Mouse (Mus musculus) large intestine, adult 2 months (tissue): ENCODE measurements around the gene Catsperz. TPM values are rescaled to one million over a fixed set of nuclear protein-coding genes. Genes with fewer than 3 reads are reported as not detected.

Source experiments
- DNase-seq: peaks from one replicate; pipeline ENCODE4 v3.0.0-alpha.2; 2012; ENCODE audit warnings: low read depth, low spot score
- WGBS: fragments of 180-500 bp; shearing (Covaris S2); methylation state at CpG from one replicate; pipeline ENCODE4 v1.1.7; 2018; 5-methylcytosine and 5-hydroxymethylcytosine counted together
- polyA plus RNA-seq: library from polyadenylated mRNA; depleted of rRNA; stranded (reverse); fragments of >200 nt; gene quantifications from 2 replicates; pipeline ENCODE4 v1.2.3, GENCODE M21; 2012

Gene Catsperz
- polyA plus RNA-seq, 1 experiment, result 0.19 TPM

GRCm38 (mm10) chr19:6926559-6927255 lies 1.5 kb upstream of the Catsperz start:
- 36% methylated on average over 26 of the region's 26 CpGs for WGBS
- DNase-seq, result no peak

GRCm38 (mm10) chr19:6925611-6926329 lies 590 bp upstream of the Catsperz start:
- DNase-seq, result no peak
- WGBS, result 43% methylated on average over 40 of the region's 40 CpGs

- DNase-seq, result peak; percentile 67
- 5% methylated on average over 39 of the region's 39 CpGs for WGBS
Measured at GRCm38 (mm10) chr19:6924461-6925306, 496 bp downstream of the Catsperz start.

- no peak for DNase-seq
- 75% methylated on average over 6 of the region's 6 CpGs for WGBS
Measured at GRCm38 (mm10) chr19:6922901-6923735, 2.1 kb downstream of the Catsperz start.

- whole genome bisulfite sequencing, result under 1% methylated on average over 64 of the region's 66 CpGs
- DNase-seq, result peak; percentile 100
Measured at GRCm38 (mm10) chr19:6921647-6922567, 3.3 kb downstream of the Catsperz start, which contains the start of gene Esrra. Esrra (minus strand) TSS chr19:6921813.

- WGBS, result 2% methylated on average over 42 of the region's 48 CpGs
- DNase-seq, result no peak
Measured at GRCm38 (mm10) chr19:6920741-6921636, 4.2 kb downstream of the Catsperz start.

GRCm38 (mm10) chr19:6919876-6920740 lies 5.1 kb downstream of the Catsperz start:
- 26% methylated on average over 8 of the region's 8 CpGs for WGBS
- DNase-seq, result no peak

- no peak for DNase-seq
Measured at GRCm38 (mm10) chr19:6919431-6919830, 5.7 kb downstream of the Catsperz start.

GRCm38 (mm10) chr19:6918321-6918720 lies 6.9 kb downstream of the Catsperz start:
- no peak for DNase-seq
- 38% methylated on average over 4 of the region's 4 CpGs for WGBS

GRCm38 (mm10) chr19:6916496-6916895 lies 8.7 kb downstream of the Catsperz start:
- DNase-seq, result no peak
- 63% methylated on average over 4 of the region's 4 CpGs for WGBS

- no peak for DNase-seq
- 92% methylated on average over 4 of the region's 4 CpGs for WGBS
Measured at GRCm38 (mm10) chr19:6915276-6915675, 9.9 kb downstream of the Catsperz start.

GRCm38 (mm10) chr19:6914540-6914939 lies 10.6 kb downstream of the Catsperz start:
- no peak for DNase-seq
- 88% methylated on average over 9 of the region's 9 CpGs for WGBS

GRCm38 (mm10) chr19:6913991-6914390 lies 11.2 kb downstream of the Catsperz start:
- DNase-seq, result no peak
- 72% methylated on average over 11 of the region's 11 CpGs for WGBS

GRCm38 (mm10) chr19:6913036-6913435 lies 12.1 kb downstream of the Catsperz start:
- DNase-seq, result no peak
- 75% methylated on average over 6 of the region's 6 CpGs for WGBS

GRCm38 (mm10) chr19:6912205-6912970 lies 12.8 kb downstream of the Catsperz start:
- no peak for DNase-seq
- 91% methylated on average over 15 of the region's 15 CpGs for WGBS
